18 mouse cellular contexts compared by ENCODE assay signal in genomic region chr5:66004134-66004925, GRCm38 (mm10). TPM values are rescaled to one million over a fixed set of nuclear protein-coding genes. Genes with fewer than 3 reads are reported as not detected.
DNase-seq lines count a peak whose midpoint lies in the region; ATAC-seq and TF ChIP-seq lines count a peak whose summit lies in the region.
"Had no signal": no experiment of that assay in that cellular context is flagged by ENCODE, and none has a peak within 500 bp of the region (broad histone marks: within the 10 kb centered on the region; RNA-seq: fewer than 3 reads in every experiment).

Gene 9130230L23Rik (minus strand): TSS chr5:66004285.

- H3K9ac ChIP-seq in heart, embryonic 11.5 days (ENCODE audit: low read depth, low read length) = no peak within 1 kb of the TSS; the same call in 1 of the 2 replicates
- no peak within 1 kb of the TSS for H3K9ac ChIP-seq in lung, postnatal 0 days (replicated peaks; ENCODE audit: low read depth)
- no peak within 1 kb of the TSS for H3K9ac ChIP-seq in liver, embryonic 13.5 days
- peak within 1 kb of the TSS; percentile 45; the same call in 1 of the 2 replicates for H3K9ac ChIP-seq in stomach, postnatal 0 days (ENCODE audit: low read length)
- no peak within 1 kb of the TSS for H3K9ac ChIP-seq in hindbrain, embryonic 11.5 days (ENCODE audit: low read depth, low read length)
- H3K9ac ChIP-seq: hindbrain, embryonic 14.5 days had no signal

- no peaks in the 10 kb centered on the region for H3K27me3 ChIP-seq in heart, embryonic 11.5 days (ENCODE audit: control insufficient read depth, insufficient read depth, low read length)
- no peaks in the 10 kb centered on the region for H3K27me3 ChIP-seq in lung, postnatal 0 days (replicated peaks; ENCODE audit: insufficient read depth, low read length)
- no peaks in the 10 kb centered on the region for H3K27me3 ChIP-seq in liver, embryonic 13.5 days
- H3K27me3 ChIP-seq in stomach, postnatal 0 days (ENCODE audit: control insufficient read depth, insufficient read depth, low read length) = no peaks in the 10 kb centered on the region
- H3K27me3 ChIP-seq in hindbrain, embryonic 11.5 days (ENCODE audit: control insufficient read depth, insufficient read depth, low read length) = no peaks in the 10 kb centered on the region
- no peaks in the 10 kb centered on the region for H3K27me3 ChIP-seq in cerebellum, adult 2 months (ENCODE audit: control insufficient read depth, insufficient read depth, low read length)

- H3K9me3 ChIP-seq in heart, embryonic 11.5 days (replicated peaks; ENCODE audit: control insufficient read depth, low read length) = no peaks in the 10 kb centered on the region
- no peaks in the 10 kb centered on the region for H3K9me3 ChIP-seq in lung, postnatal 0 days (ENCODE audit: low read length)
- H3K9me3 ChIP-seq in liver, embryonic 13.5 days (replicated peaks) = no peaks in the 10 kb centered on the region
- no peaks in the 10 kb centered on the region for H3K9me3 ChIP-seq in stomach, postnatal 0 days (ENCODE audit: control insufficient read depth, low read length)
- no peaks in the 10 kb centered on the region for H3K9me3 ChIP-seq in hindbrain, embryonic 11.5 days (ENCODE audit: control insufficient read depth, low read length)
- H3K9me3 ChIP-seq: forebrain, embryonic 10.5 days; limb, embryonic 10.5 days; midbrain, embryonic 10.5 days had no signal

- ATAC-seq in heart, embryonic 11.5 days (replicated peaks; ENCODE audit: insufficient number of reproducible peaks, low FRiP score, low TSS enrichment) = no peak
- ATAC-seq in lung, postnatal 0 days = peak; percentile 63
- no peak for ATAC-seq in liver, embryonic 13.5 days (ENCODE audit: low read depth)
- ATAC-seq in stomach, postnatal 0 days (ENCODE audit: low FRiP score, low TSS enrichment) = peak; percentile 90
- ATAC-seq in hindbrain, embryonic 11.5 days (ENCODE audit: low FRiP score) = no peak

- no peak for DNase-seq in heart, postnatal 25 days (ENCODE audit: low spot score)
- peak; percentile 69 for DNase-seq in lung, postnatal 0 days (ENCODE audit: low spot score)
- no peak for DNase-seq in lung, adult 2 months
- no peak for DNase-seq in liver, embryonic 13.5 days
- peak; percentile 85 for DNase-seq in stomach, postnatal 0 days (ENCODE audit: low spot score)
- no peak for DNase-seq in hindbrain, embryonic 11.5 days (ENCODE audit: low spot score)
- no peak for DNase-seq in cerebellum, adult 2 months
- DNase-seq: adrenal gland, postnatal 14 days; cerebellum, adult 11 months; gastrocnemius, postnatal 14 days; retina, postnatal 1 day had no signal

- H3K4me3 ChIP-seq in heart, embryonic 11.5 days (ENCODE audit: low read depth, low read length) = no peak within 1 kb of the TSS
- no peak within 1 kb of the TSS for H3K4me3 ChIP-seq in lung, postnatal 0 days (ENCODE audit: low read depth, low read length)
- H3K4me3 ChIP-seq in lung, adult 2 months (replicated peaks; ENCODE audit: extremely low read depth, low read depth, low read length) = no peak within 1 kb of the TSS
- peak within 1 kb of the TSS; percentile 12; the same call in 1 of the 2 replicates for H3K4me3 ChIP-seq in liver, embryonic 13.5 days (replicated peaks)
- no peak within 1 kb of the TSS for H3K4me3 ChIP-seq in stomach, postnatal 0 days (ENCODE audit: low read depth, low read length)
- H3K4me3 ChIP-seq in hindbrain, embryonic 11.5 days (ENCODE audit: low read depth, low read length) = no peak within 1 kb of the TSS
- no peak within 1 kb of the TSS for H3K4me3 ChIP-seq in cerebellum, adult 2 months (replicated peaks; ENCODE audit: insufficient read depth, low read depth, low read length)
- H3K4me3 ChIP-seq: forebrain, embryonic 10.5 days; layer of hippocampus, adult 2 months; limb, embryonic 10.5 days; midbrain, embryonic 10.5 days had no signal

- no peak for TF ChIP-seq POLR2A in lung, adult 2 months (IDR thresholded peaks at IDR 0.05; ENCODE audit: borderline replicate concordance, extremely low read depth, low read depth, low read length)
- no peak for TF ChIP-seq POLR2A in cerebellum, adult 2 months (IDR thresholded peaks at IDR 0.05; ENCODE audit: borderline replicate concordance, insufficient read depth, low read length)

- intact Hi-C loops in heart, postnatal 25 days (cut with DNase I) = no loop called here

- WGBS in heart, embryonic 11.5 days (ENCODE audit: insufficient replicate concordance) = 38% methylated on average over 14 of the region's 14 CpGs
- WGBS in lung, postnatal 0 days = 33% methylated on average over 14 of the region's 14 CpGs
- 49% methylated on average over 14 of the region's 14 CpGs for WGBS in lung, adult 2 months
- 44% methylated on average over 14 of the region's 14 CpGs for WGBS in liver, embryonic 13.5 days (ENCODE audit: insufficient replicate concordance)
- 35% methylated on average over 14 of the region's 14 CpGs for WGBS in stomach, postnatal 0 days
- 75% methylated on average over 14 of the region's 14 CpGs for WGBS in hindbrain, embryonic 11.5 days
- 80% methylated on average over 14 of the region's 14 CpGs for WGBS in cerebellum, adult 2 months

- no peaks in the 10 kb centered on the region for H3K36me3 ChIP-seq in heart, embryonic 11.5 days (ENCODE audit: control insufficient read depth, insufficient read depth, low read length)
- H3K36me3 ChIP-seq in lung, postnatal 0 days (ENCODE audit: insufficient read depth, low read length) = no peaks in the 10 kb centered on the region
- no peaks in the 10 kb centered on the region for H3K36me3 ChIP-seq in liver, embryonic 13.5 days
- no peaks in the 10 kb centered on the region for H3K36me3 ChIP-seq in stomach, postnatal 0 days (ENCODE audit: control insufficient read depth, insufficient read depth, low read length)
- H3K36me3 ChIP-seq in hindbrain, embryonic 11.5 days (ENCODE audit: control insufficient read depth, insufficient read depth, low read length) = no peaks in the 10 kb centered on the region
- H3K36me3 ChIP-seq: forebrain, embryonic 10.5 days; limb, embryonic 10.5 days; midbrain, embryonic 10.5 days had no signal

- H3K4me2 ChIP-seq in heart, embryonic 11.5 days = peak within 1 kb of the TSS; percentile 27
- peak within 1 kb of the TSS; percentile 14; the same call in 1 of the 2 replicates for H3K4me2 ChIP-seq in lung, postnatal 0 days (replicated peaks; ENCODE audit: low read depth, low read length)
- peak within 1 kb of the TSS; percentile 46 for H3K4me2 ChIP-seq in liver, embryonic 13.5 days
- H3K4me2 ChIP-seq in stomach, postnatal 0 days (replicated peaks; ENCODE audit: low read depth) = peak within 1 kb of the TSS; percentile 20
- H3K4me2 ChIP-seq in hindbrain, embryonic 11.5 days (replicated peaks; ENCODE audit: low read depth, low read length) = no peak within 1 kb of the TSS
- H3K4me2 ChIP-seq: hindbrain, embryonic 14.5 days had no signal

- no peak for TF ChIP-seq CTCF in lung, postnatal 0 days (IDR thresholded peaks at IDR 0.05)
- TF ChIP-seq CTCF in lung, adult 2 months (IDR thresholded peaks at IDR 0.05; ENCODE audit: insufficient read depth, low read length) = no peak
- 0 out of 2 replicates have a peak, but pooled peaks have one; percentile 1 for TF ChIP-seq CTCF in stomach, postnatal 0 days (IDR thresholded peaks at IDR 0.05; ENCODE audit: low read depth)
- no peak for TF ChIP-seq CTCF in cerebellum, adult 2 months (IDR thresholded peaks at IDR 0.05; ENCODE audit: borderline replicate concordance, insufficient read depth, low read depth, low read length)

- TF ChIP-seq EP300 in lung, postnatal 0 days (IDR thresholded peaks at IDR 0.05) = no peak
- TF ChIP-seq EP300 in stomach, postnatal 0 days (optimal IDR thresholded peaks at IDR 0.05) = peak; percentile 79

- no peak within 1 kb of the TSS for H3K27ac ChIP-seq in heart, embryonic 11.5 days (ENCODE audit: low read depth, low read length)
- peak within 1 kb of the TSS; percentile 29 for H3K27ac ChIP-seq in lung, postnatal 0 days (ENCODE audit: low read length)
- H3K27ac ChIP-seq in liver, embryonic 13.5 days = no peak within 1 kb of the TSS
- peak within 1 kb of the TSS; percentile 91 for H3K27ac ChIP-seq in stomach, postnatal 0 days (replicated peaks)
- no peak within 1 kb of the TSS for H3K27ac ChIP-seq in hindbrain, embryonic 11.5 days (ENCODE audit: low read depth, low read length)
- no peak within 1 kb of the TSS for H3K27ac ChIP-seq in cerebellum, adult 2 months (ENCODE audit: insufficient read depth, low read length)
- H3K27ac ChIP-seq: forebrain, embryonic 10.5 days; hindbrain, embryonic 14.5 days; layer of hippocampus, adult 2 months; limb, embryonic 10.5 days; midbrain, embryonic 10.5 days had no signal

- peaks cover 11% of the 10 kb centered on the region; the same call in 1 of the 2 replicates for H3K4me1 ChIP-seq in heart, embryonic 11.5 days (ENCODE audit: control insufficient read depth, insufficient read depth, low read length)
- no peaks in the 10 kb centered on the region; the same call in 1 of the 2 replicates for H3K4me1 ChIP-seq in lung, postnatal 0 days (ENCODE audit: insufficient read depth, low read depth, low read length)
- H3K4me1 ChIP-seq in lung, adult 2 months (ENCODE audit: control insufficient read depth, insufficient read depth, low read length) = no peaks in the 10 kb centered on the region
- peaks cover 13% of the 10 kb centered on the region; the same call in 1 of the 2 replicates for H3K4me1 ChIP-seq in liver, embryonic 13.5 days (replicated peaks)
- no peaks in the 10 kb centered on the region for H3K4me1 ChIP-seq in stomach, postnatal 0 days (replicated peaks; ENCODE audit: control insufficient read depth, insufficient read depth)
- no peaks in the 10 kb centered on the region for H3K4me1 ChIP-seq in hindbrain, embryonic 11.5 days (replicated peaks; ENCODE audit: control insufficient read depth, insufficient read depth, low read length)
- H3K4me1 ChIP-seq in cerebellum, adult 2 months (ENCODE audit: control insufficient read depth, insufficient read depth, low read length) = no peaks in the 10 kb centered on the region

RNA-seq across cellular contexts. Expression of gene 9130230L23Rik, which starts in this region (rescaled TPM):
- 0.29 TPM in 1 of 2 replicates, not detected in the other for polyA plus RNA-seq in heart, embryonic 11.5 days (2014; fragmentation: Nextera tagmentation; extraction: Ambion mirVana)
- not detected for total RNA-seq in heart, postnatal 25 days (2021)
- 1.7 TPM in 2 replicates for polyA plus RNA-seq in lung, postnatal 0 days (2015; fragmentation: Nextera tagmentation; extraction: Ambion mirVana)
- 2.6 and 3.5 TPM in 2 replicates for polyA plus RNA-seq in lung, adult 2 months (2012; rRNA removed)
- polyA plus RNA-seq in liver, embryonic 13.5 days (2015; fragmentation: Nextera tagmentation; extraction: Ambion mirVana) = not detected in 2 replicates
- 4.7 and 4.8 TPM in 2 replicates for polyA plus RNA-seq in stomach, postnatal 0 days (2015; fragmentation: Nextera tagmentation; extraction: Ambion mirVana)
- polyA plus RNA-seq in hindbrain, embryonic 11.5 days (2014; fragmentation: Nextera tagmentation; extraction: Ambion mirVana) = 0.32 and 0.40 TPM in 2 replicates
- not detected in 2 replicates for polyA plus RNA-seq in cerebellum, adult 2 months (2012; rRNA removed)
- total RNA-seq: layer of hippocampus, adult 2 months had no signal
- polyA plus RNA-seq: C2C12; forebrain, embryonic 10.5 days; hindbrain, embryonic 14.5 days; midbrain, embryonic 10.5 days had no signal

Comparison
In these comparisons a context has a peak if more than half of its experiments do, and no peak if none do; other contexts are left out.
1. DNase-seq: peak in lung, postnatal 0 days (single experiment) and stomach, postnatal 0 days (single experiment); none in heart, postnatal 25 days (single experiment), lung, adult 2 months (single experiment), liver, embryonic 13.5 days (single experiment), hindbrain, embryonic 11.5 days (single experiment) and cerebellum, adult 2 months (0 of 2).
2. ATAC-seq: peak in lung, postnatal 0 days (single experiment) and stomach, postnatal 0 days (single experiment); none in heart, embryonic 11.5 days (single experiment), liver, embryonic 13.5 days (single experiment) and hindbrain, embryonic 11.5 days (single experiment).
3. H3K27ac ChIP-seq: peak in lung, postnatal 0 days (single experiment) and stomach, postnatal 0 days (single experiment); none in heart, embryonic 11.5 days (single experiment), liver, embryonic 13.5 days (single experiment), hindbrain, embryonic 11.5 days (single experiment) and cerebellum, adult 2 months (single experiment).